Mouse (Mus musculus) lung, postnatal 4 days (tissue): ENCODE measurements around the gene Ikzf3.

ENCODE experiments used
- DNase-seq, 2 experiments: peaks; one replicate each; pipeline ENCODE4 v3.0.0; 2021

Gene Ikzf3

GRCm38 (mm10) chr11:98545711-98546231, at the start of gene Ikzf3:
Gene Ikzf3 (minus strand): TSS chr11:98546031.
- DNase-seq = peak; percentile 49 to 59

GRCm38 (mm10) chr11:98595473-98595872, 49.6 kb upstream of the Ikzf3 start:
- DNase-seq = peak in 1 of 2 experiments; percentile 10

DNA sequence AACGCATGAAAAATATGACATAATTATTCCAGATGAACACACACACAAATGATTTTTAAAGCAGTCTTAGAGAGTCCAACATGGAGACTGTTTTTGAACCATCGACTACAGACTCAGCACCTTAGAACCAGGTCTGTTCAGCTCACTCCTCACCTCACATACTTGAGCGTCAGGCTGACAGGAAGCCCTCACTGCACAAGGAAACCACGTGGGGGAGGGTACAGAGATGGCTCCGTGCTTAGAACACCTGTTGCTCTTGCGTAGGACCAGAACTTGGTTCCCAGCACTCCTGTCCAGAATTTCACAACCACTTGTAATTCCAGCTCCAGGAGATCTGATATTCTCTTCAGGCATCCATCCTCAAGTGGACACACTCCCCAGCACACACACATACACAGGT, 49.2 kb upstream of the Ikzf3 start:
- DNase-seq = no peak

- DNase-seq = peak in 1 of 2 experiments; percentile 21
These were observed 45.0 kb upstream of the Ikzf3 start for GRCm38 (mm10) chr11:98590548-98591445.

DNA sequence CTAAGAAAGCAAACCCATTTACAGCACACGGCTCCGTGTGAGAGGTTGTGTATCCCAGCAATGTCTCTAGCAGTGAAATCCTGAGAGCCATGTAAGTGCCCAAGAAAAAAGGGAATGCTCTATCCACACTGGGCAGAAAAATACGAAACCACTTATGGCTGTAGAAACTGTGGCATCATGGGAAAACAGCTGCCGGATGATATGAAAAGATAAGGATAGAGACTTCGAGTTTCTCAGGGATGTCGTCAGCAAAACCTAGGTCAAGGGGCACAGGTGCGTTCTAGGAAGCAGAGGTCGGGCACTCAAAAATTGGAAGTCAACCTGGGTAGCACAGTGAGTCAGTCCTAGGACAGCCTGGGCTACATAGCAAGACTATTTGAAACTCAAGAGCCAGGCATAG, 43.5 kb upstream of the Ikzf3 start:
- peak in 1 of 2 experiments; percentile 6 for DNase-seq

GRCm38 (mm10) chr11:98588833-98589281, 43.0 kb upstream of the Ikzf3 start:
- no peak for DNase-seq

- DNase-seq = peak; percentile 87 to 93
These were observed 42.1 kb upstream of the Ikzf3 start for GRCm38 (mm10) chr11:98587684-98588546.

DNA sequence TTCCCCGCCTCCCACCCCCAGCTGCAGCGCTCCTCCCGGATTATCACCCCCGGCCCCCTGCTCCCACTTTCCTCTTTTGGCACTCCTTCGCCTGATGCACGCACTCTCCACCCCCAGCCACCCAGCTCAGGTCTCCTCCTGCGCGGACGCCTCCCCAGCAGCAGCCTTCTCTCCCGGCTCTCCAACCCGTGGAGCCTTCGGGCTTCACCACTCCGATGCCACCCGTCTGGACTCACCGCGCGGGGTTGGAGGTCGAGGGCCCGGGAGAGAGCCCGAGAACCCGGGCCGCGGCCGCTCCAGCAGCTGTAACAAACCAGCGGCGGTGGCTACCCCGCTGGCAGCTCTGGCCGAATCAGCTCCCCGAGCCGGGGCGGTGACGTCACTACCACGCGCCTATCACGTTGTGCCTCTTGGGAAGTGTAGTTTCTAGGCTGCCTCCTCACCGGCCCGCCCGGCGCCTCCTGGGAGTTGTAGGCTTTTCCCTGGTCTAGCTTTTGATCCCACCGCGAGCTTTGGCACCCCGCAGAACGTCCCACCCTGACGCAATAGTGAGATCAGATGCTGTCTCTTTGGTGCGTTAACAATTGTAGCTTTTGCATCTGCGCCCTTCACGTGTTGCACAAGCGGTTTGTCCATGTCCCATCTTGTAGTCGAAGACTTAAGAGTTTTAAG, 41.2 kb upstream of the Ikzf3 start, which contains the start of gene Ormdl3:
Gene Ormdl3, minus strand, starts transcription at position 477 of the 672 bp plus-strand sequence.
- DNase-seq = peak; percentile 99

GRCm38 (mm10) chr11:98586087-98586891, 40.5 kb upstream of the Ikzf3 start:
- DNase-seq = no peak

DNA sequence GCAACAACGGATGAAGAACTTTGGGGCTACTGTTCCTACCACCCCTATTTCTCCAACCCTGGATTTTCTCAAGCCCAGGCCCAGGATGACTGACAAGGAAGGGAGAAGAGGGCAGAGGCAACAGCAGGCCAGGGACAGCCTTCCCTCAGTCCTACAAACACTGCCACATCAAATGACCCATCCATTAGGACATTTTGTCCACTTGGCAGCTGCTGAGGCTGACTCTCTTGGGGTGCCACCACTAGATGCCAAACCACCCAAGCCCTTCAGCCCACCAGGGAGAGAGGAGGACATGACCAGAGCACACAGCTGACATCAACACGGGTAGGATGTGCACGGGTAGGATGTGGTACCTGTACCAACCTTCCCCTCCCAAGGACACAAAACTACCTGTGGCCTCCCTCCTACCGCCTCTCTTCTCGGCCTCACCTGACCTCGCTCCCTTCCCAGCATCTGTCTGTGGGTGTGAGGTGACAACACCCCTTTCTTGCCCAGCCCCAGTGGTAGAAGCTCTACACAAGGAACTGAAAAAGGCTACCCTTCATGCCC, 38.9 kb upstream of the Ikzf3 start:
- no peak for DNase-seq

GRCm38 (mm10) chr11:98584146-98584545, 38.3 kb upstream of the Ikzf3 start:
- no peak for DNase-seq

- no peak for DNase-seq
These were observed 37.7 kb upstream of the Ikzf3 start for GRCm38 (mm10) chr11:98583571-98583970.

- DNase-seq = no peak
These were observed 37.4 kb upstream of the Ikzf3 start for GRCm38 (mm10) chr11:98583265-98583552.

DNA sequence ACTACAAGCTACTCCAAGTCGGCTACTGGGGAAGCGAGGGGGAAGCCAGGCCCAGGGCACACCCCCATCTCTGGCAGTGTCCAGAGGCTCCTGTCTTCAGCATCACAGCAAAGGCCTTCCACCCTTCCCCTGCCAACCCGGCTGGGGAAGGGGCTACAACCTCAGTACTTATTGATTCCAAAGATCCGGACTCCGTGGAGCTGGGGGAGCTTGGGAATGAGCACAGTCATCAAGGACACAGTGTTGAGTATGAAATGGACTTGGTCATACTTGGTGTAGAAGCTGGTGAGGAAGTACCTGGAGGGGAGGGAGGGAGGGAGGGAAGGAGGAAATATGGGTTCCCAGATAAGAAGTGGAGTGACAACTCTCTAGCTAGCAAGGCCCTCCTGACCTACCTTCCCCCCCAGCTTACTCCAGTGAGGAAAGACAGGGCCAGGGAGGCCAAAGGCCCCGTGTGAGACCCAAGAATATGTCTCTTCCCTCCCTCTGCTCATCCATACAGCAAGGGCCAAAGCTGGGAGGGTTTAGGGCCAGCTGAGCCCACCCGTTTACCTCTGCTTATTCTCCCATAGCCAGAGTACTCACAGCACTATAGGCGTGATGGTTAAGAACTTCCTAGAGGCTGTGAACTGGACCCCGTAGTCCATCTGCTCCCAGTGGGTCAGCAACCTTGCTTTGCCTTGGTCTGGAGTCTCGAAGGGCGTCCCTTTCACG, 36.9 kb upstream of the Ikzf3 start:
- DNase-seq = no peak

DNA sequence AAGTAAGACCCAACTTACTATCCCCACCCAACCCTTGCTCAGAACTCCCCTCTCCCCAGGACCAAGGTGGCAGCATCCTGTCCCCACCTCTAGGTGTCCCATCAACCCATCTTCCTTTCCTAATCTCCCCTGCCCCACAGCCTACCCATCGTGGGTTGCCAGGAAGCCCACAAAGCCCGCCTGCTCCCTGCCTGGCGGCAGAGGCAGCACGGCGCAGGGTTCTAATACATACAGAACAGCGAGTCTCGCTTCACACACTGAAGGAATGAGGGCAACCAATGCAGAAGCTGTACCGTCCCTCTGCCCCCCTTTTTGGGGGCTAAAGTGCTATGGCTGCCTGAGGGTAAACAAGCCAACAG, 36.2 kb upstream of the Ikzf3 start:
- no peak for DNase-seq

DNA sequence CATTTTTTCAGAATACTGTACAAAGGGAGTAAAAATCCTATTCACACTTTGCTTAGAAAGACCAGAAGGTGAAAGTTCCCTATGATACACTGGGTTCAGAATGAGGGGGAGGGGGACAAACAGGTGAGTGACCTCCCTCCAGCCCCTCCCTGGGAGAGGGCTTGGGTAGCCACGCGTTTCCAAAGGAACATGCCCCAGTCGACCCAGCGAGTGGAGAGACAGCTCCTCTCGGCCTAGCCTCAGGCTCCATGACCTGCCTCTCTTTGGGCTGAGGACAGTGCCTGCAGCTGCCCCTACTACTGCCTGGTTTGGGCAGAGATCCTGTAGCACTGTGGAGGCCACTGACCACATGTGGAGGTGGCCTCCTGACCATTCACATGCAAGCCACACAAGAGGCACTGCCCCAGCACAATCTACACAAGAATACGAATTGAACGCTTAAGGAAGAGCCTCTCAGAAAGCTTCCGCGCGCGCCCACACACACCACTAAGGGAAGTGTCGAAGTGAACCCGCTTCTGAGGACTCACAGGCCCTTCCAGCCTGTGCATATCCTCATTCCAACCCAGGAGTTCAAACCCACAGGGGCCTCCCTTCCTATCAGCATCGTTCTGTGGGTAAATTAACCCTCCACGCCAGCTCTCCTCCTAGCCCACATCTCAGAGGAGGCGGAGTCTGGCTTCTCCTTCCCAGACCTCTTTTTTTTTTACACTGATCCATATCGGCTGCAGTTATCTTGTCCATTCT, 35.6 kb upstream of the Ikzf3 start:
- no peak for DNase-seq

DNA sequence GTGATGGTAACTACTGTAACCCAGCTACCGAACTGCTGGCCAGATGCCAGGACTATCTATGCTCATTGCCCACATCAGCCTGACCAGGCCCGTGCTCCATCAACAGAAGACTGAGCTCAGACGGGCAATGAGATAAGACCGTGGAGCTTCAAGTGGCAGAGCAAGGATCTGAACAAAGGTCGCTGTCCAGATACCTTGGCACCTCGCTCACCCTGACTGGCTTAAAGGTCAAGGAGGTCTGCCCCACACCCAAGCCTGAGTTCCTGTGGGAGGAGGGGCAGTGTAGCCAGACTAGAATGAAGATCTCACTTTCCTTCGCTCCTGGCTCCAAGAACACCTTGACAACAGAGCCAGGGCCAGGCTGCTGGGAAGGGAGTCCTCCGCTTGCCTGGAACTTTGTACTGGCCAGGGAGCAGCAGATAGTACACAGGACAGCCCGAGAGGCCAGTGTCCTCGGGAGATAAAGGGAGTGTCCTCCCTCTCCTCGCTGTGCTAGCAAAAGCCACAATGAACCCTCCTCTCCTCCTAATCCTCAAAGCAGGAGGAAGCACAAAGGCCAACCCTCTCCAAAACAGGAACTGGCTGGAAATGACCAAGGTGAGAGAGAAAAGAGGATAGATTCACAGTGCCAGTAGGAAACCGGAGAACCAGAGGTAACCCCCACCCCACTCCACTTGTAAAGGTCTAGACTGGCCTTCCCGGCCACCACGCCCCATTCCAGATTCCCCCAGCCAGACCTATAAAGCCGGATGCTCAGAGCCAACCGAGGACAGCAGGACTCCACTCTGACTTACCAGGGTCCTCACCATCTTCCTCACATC, 34.7 kb upstream of the Ikzf3 start:
- no peak for DNase-seq

DNA sequence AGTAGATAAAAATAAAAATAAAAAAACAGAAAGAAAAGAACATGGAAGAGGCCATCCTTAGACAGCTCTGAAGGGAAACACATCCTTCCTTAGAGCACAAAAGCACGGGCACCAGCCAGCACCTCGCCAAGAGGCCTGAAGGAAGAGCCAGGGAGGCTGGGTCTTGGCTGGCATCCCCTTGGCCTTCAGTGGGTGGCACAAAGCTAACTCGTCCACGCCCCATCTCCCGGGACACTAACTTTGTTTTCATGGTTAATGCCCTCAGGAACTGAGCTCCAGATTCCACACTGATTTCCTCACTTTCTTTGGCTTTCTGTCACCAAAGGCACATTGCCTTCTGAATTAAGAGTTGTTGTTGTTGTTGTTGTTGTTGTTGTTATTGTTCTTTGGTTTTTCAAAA, 31.9 kb upstream of the Ikzf3 start:
- DNase-seq = no peak

- DNase-seq = no peak
These were observed 23.6 kb upstream of the Ikzf3 start for GRCm38 (mm10) chr11:98569461-98569860.
